Mouse (Mus musculus): ENCODE measurements at regions not wholly inside any gene's neighbourhood (a gene's known extent, or its start where the extent isn't known, plus 50 kb on each side); places are given as distances from the start of the nearest gene placed in this dataset.
A peak's percentile ranks its signal among the peaks of the same experiment; 100 is the strongest.

DNA sequence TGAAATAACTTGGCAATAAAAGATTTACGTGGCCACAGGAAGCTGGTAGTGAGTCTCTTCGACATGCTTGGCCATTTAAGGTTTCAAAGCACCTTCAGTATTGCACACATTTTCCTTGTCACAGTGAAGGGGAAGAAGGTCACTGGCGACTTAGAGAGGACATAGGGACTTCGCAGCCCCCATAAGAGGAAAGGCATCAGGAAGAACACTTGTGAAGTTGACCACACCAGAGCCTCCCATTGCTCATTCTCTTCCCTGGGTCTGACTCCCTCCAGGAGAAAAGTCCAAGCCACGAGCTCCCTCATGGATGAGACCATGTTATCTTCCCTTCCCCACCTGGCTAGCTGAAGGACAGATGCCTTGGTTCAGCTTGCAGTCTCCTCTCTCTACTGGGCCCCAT, 77.4 kb upstream of the Synm start:
- Histone ChIP-seq H3K4me3 (no peak overlapping the region), H3K36me3 (no peaks in the 10 kb centered on the region), H3K9ac (no peak overlapping the region), H3K27ac (no peak overlapping the region), H3K9me3 (peaks cover 9% of the 10 kb centered on the region; the same call in 1 of the 2 replicates), H3K4me2 (replicated peaks) (no peak overlapping the region), H3K4me1 (peaks cover 20% of the 10 kb centered on the region), H3K27me3 (no peaks in the 10 kb centered on the region)
- 87% methylated on average over 5 of the region's 5 CpGs for WGBS
- ATAC-seq (ENCODE audit: insufficient number of reproducible peaks, insufficient read depth, low FRiP score, low TSS enrichment) = no peak

DNA sequence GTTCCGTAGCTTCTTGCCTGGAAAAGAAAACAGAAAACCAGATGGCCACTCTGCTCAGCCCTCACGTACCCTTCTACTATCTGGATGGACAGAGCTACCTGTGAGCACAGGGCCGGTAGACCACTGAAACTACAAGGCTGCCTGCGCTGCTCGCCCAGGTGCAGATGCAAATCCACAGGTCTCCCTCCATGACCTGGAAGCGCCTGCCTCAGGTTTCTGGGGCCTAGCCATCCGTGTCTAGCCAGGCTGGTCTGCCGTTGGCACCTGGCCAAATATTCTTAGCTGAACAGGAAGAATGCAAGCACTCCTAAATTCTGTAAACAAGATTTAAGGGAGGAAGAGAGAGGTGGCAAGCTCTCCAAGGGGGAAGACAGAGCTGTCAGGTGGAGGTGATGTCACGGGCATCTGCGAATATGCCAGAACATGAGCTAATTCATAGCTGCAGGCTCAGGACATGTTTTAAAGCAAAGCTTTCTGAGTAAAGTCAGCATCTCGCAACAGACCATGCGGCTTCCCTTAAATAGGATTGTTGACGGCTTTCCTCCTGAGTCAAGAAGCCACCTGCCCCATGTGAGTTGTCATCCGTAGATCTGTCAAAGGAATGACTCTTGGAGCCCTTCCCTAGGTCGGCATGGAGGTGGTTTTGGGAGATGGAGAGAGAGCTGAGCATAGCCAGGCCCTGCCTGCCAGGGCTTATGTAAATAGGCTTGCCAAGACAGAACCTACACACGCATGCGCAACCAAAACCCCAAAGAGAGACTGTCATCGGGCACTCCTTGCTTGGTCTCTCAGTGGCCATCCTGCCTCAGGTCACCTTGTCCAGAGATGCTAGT, 76.8 kb upstream of the Synm start:
- Histone ChIP-seq H3K4me2 (replicated peaks) (no peak overlapping the region), H3K9ac (no peak overlapping the region), H3K36me3 (no peaks in the 10 kb centered on the region), H3K4me3 (no peak overlapping the region), H3K27ac (0 out of 2 replicates have a peak overlapping the region, but pooled peaks have one; percentile 37), H3K9me3 (peaks cover 9% of the 10 kb centered on the region; the same call in 1 of the 2 replicates), H3K27me3 (no peaks in the 10 kb centered on the region), H3K4me1 (peaks cover 20% of the 10 kb centered on the region)
- WGBS = 76% methylated on average over 18 of the region's 18 CpGs
- ATAC-seq (ENCODE audit: insufficient number of reproducible peaks, insufficient read depth, low FRiP score, low TSS enrichment) = peak; percentile 28; the same call in 1 of the 2 replicates

DNA sequence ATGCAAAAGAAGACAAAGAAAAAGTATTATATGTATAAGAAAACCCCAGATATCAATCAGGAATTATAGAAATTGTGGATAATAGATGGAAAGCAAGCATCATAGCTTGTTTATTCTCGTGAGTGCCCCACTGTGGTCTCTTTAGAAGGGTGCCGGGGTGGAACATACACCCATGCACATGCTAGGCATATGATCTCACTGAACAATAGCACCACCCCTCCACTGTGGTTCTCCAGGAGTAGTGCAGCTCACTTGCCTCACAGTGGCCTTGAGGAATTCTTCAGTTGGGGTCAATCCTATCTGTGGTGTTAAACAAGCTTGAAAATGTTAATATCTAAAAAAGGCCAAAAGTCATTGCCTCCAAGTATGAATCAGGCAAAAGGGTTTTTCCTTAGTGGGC, 72.2 kb upstream of the Synm start:
- 85% methylated on average over 2 of the region's 2 CpGs for WGBS
- no peak for ATAC-seq (ENCODE audit: insufficient number of reproducible peaks, insufficient read depth, low FRiP score, low TSS enrichment)
- peaks cover 9% of the 10 kb centered on the region; the same call in 1 of the 2 replicates for H3K9me3 ChIP-seq

DNA sequence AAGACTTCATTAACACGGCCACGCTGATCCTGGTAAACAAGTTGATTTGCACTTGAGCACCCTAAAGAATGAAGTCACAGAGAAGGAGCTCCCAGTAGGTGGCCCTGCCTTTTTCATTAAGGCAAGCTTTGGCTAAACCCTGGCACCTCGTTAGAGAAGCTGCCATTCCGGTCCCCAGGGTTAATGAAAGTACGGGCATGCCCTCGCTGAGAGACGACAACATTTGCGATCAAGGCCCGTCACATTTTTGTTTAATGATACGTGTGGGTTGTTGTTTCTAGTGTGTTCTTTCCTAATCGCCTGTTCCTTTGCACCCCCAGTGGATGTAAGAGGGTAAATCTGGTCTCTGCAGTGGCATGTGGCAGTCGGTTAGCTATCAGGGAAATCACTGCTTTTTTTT, 67.8 kb upstream of the Synm start:
- no peaks in the 10 kb centered on the region for H3K36me3 ChIP-seq
- no peak overlapping the region; the same call in 1 of the 2 replicates for H3K27ac ChIP-seq
- H3K27me3 ChIP-seq = no peaks in the 10 kb centered on the region
- H3K9me3 ChIP-seq = no peaks in the 10 kb centered on the region; the same call in 1 of the 2 replicates
- peaks cover 23% of the 10 kb centered on the region; the same call in 1 of the 2 replicates for H3K4me1 ChIP-seq
- WGBS = 54% methylated on average over 12 of the region's 12 CpGs
- H3K9ac ChIP-seq = no peak overlapping the region
- no peak overlapping the region for H3K4me2 ChIP-seq (replicated peaks)
- H3K4me3 ChIP-seq = no peak overlapping the region
- ATAC-seq (ENCODE audit: insufficient number of reproducible peaks, insufficient read depth, low FRiP score, low TSS enrichment) = no peak

More for the DNA sequence above, 72.2 kb upstream of the Synm start:
- Histone ChIP-seq H3K27me3 (no peaks in the 10 kb centered on the region), H3K27ac (no peak overlapping the region), H3K4me2 (replicated peaks) (no peak overlapping the region), H3K4me1 (peaks cover 21% of the 10 kb centered on the region), H3K9ac (no peak overlapping the region), H3K36me3 (no peaks in the 10 kb centered on the region), H3K4me3 (no peak overlapping the region)

DNA sequence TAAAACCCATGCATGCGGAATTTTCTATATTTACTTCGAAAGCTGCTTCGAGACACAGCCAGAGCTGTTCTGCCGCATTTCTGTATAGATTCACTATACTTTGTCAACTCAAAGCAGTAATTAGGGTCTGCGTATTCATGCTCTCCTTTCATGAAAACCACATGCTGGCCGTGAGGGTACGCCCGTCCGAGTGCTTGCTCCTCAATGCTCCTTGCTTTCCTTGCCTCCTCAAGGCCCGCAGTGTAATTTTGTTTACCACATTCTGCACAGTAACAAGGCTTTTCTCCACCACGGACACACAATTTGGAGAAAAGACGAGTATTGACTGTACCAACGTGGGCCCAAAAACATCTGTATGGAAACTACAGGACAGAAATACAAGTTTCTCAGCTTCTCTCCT, 67.4 kb upstream of the Synm start:
- Histone ChIP-seq H3K9ac (no peak overlapping the region), H3K4me2 (replicated peaks) (no peak overlapping the region), H3K36me3 (no peaks in the 10 kb centered on the region), H3K4me1 (peaks cover 23% of the 10 kb centered on the region; the same call in 1 of the 2 replicates), H3K27ac (peak overlapping the region; percentile 63; the same call in 1 of the 2 replicates), H3K4me3 (no peak overlapping the region), H3K9me3 (no peaks in the 10 kb centered on the region), H3K27me3 (no peaks in the 10 kb centered on the region)
- WGBS = 51% methylated on average over 13 of the region's 13 CpGs
- ATAC-seq (ENCODE audit: insufficient number of reproducible peaks, insufficient read depth, low FRiP score, low TSS enrichment) = no peak

DNA sequence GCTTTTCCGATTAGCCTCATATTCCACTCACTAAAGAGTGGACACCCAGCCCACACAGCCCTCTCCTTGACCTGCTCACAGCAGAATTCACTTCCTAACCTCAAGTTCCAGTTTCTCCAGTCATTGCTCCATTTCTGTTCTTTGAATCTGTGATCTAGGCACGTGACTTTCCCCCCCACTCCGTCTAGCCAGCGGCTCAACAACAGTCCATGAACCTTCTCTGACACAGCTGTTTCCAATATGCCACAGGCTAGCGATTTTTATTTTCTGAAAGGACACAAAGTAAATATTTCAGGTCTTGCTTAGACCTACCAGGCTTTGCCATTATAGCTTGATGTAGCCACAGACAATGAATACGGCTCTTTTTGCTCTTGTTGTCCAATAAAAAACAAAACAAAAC, 66.8 kb upstream of the Synm start:
- 44% methylated on average over 6 of the region's 6 CpGs for WGBS
- no peaks in the 10 kb centered on the region for H3K9me3 ChIP-seq
- H3K4me3 ChIP-seq = no peak overlapping the region
- 0 out of 2 replicates have a peak, but pooled peaks have one; percentile 28 for ATAC-seq (ENCODE audit: insufficient number of reproducible peaks, insufficient read depth, low FRiP score, low TSS enrichment)
- H3K4me2 ChIP-seq (replicated peaks) = no peak overlapping the region
- no peak overlapping the region for H3K9ac ChIP-seq
- peak overlapping the region; percentile 63 for H3K27ac ChIP-seq
- H3K27me3 ChIP-seq = no peaks in the 10 kb centered on the region
- H3K4me1 ChIP-seq = peaks cover 23% of the 10 kb centered on the region; the same call in 1 of the 2 replicates
- H3K36me3 ChIP-seq = no peaks in the 10 kb centered on the region

DNA sequence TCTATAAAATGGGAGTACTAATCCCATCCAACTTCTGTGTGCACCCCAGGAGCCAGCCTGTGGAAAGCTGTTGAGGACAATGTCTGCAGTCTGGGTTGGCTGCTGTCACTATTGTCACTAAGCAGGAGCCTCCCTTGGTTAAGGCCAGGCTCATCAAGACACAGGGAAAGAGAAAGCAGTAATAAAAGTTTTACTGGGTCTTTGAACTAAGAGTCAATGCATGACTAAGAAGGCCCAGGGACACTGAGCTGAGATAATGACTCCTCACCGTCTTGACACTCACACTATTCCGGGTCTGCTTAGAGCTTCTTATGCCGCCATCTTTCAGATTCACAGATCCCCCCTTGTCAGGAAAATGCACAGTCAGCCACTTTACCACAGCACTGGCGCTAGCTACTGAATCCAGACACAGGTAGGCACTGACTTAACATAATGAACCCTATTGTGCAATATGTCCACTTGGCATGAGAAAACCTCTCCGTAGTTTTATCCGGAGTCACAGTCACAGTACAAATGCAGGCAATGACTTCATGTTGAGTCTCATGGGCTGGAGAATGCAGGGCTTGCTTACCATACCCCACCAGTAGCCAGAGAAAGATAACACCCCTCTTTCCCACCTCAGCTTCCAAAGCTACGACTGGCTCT, 66.2 kb upstream of the Synm start:
- H3K27ac ChIP-seq = peak overlapping the region; percentile 63
- no peak overlapping the region for H3K9ac ChIP-seq
- no peak for ATAC-seq (ENCODE audit: insufficient number of reproducible peaks, insufficient read depth, low FRiP score, low TSS enrichment)
- 76% methylated on average over 7 of the region's 7 CpGs for WGBS
- H3K4me2 ChIP-seq (replicated peaks) = no peak overlapping the region
- H3K36me3 ChIP-seq = no peaks in the 10 kb centered on the region
- peaks cover 23% of the 10 kb centered on the region; the same call in 1 of the 2 replicates for H3K4me1 ChIP-seq
- no peak overlapping the region for H3K4me3 ChIP-seq
- H3K9me3 ChIP-seq = no peaks in the 10 kb centered on the region
- no peaks in the 10 kb centered on the region for H3K27me3 ChIP-seq

DNA sequence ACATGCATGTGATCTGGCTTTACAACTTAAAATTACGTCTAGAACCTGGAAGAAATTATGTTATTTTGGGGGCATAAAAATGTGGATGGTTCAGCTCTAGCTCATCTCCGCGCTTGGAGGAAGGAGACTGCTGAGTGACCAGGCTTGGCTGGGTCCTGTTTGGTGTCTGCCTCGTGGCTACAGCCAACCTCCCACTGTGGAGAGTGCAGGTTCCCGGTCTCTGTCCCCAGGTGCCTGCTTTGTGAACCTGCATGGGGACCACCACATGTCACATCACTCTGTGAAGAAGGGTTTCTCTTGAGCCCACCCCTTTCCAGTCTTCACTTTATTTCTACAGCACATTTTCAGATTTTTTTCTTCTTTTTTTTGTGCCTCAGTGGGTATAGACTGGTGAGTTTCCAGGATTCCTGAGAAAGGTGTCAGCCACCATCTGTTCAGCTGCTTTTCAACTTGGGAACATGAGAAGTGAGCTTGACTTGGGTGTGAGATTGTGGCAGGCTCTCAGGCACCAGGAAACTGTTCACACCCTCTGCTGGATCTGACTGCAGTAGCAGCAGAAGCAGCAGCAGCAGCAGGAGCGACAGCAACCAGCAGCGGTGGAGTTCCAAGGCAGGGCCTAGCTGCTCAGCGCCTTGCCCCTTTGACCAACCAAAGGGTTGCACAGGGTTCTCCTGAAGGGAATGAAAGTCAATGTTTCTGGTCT, 64.6 kb upstream of the Synm start:
- Histone ChIP-seq H3K27ac (no peak overlapping the region), H3K9ac (no peak overlapping the region)
- WGBS = 51% methylated on average over 8 of the region's 8 CpGs

DNA sequence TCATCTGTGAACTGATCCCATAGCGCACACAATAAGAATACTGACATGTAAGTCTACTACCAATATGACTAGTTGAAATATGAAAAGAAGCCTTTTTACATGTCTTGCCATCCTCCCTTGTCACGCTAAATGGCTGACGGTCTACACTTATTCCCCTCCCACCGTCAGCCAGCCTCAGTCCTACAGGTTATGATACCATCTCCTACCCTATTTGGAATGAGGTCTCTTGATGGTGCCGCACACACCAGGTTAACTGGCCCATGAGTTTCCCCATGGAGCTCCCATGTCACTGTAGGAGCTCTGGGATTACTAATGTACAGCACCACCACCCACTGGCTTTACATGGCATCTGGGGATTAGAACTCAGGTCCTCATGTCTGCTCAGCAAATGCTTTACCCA, 60.0 kb upstream of the Synm start:
- Histone ChIP-seq H3K9me3 (no peaks in the 10 kb centered on the region), H3K4me1 (0 out of 2 replicates have a peak, but pooled peaks cover 3% of the 10 kb centered on the region), H3K9ac (no peak overlapping the region), H3K27ac (no peak overlapping the region), H3K4me3 (no peak overlapping the region), H3K36me3 (no peaks in the 10 kb centered on the region), H3K27me3 (no peaks in the 10 kb centered on the region), H3K4me2 (replicated peaks) (no peak overlapping the region)
- ATAC-seq (ENCODE audit: insufficient number of reproducible peaks, insufficient read depth, low FRiP score, low TSS enrichment) = no peak
- 95% methylated on average over 5 of the region's 5 CpGs for WGBS

More for the DNA sequence above, 64.6 kb upstream of the Synm start:
- Histone ChIP-seq H3K9me3 (no peaks in the 10 kb centered on the region), H3K36me3 (no peaks in the 10 kb centered on the region), H3K27me3 (no peaks in the 10 kb centered on the region), H3K4me1 (peaks cover 23% of the 10 kb centered on the region; the same call in 1 of the 2 replicates), H3K4me2 (replicated peaks) (no peak overlapping the region), H3K4me3 (no peak overlapping the region)
- no peak for ATAC-seq (ENCODE audit: insufficient number of reproducible peaks, insufficient read depth, low FRiP score, low TSS enrichment)

DNA sequence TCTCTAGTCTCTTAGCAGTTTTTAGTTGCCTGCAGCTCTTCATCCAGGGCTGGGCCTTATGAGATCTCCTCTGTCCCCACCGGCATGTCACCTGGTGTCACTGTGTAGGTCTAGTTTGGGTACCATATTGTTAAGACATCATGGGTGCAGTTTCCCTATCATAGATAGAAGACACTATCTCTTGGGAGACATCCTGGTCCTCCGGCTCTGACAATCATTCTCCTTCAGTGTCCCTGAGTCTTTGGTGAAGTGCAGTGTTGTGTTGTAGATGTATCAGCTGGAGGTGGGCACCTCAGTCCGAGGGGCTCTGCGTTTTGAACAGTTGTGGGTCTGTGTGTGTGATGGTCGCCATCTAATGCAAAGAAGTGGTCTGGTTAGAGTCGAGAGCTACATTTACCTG, 58.0 kb upstream of the Synm start:
- H3K4me1 ChIP-seq = 0 out of 2 replicates have a peak, but pooled peaks cover 3% of the 10 kb centered on the region
- 92% methylated on average over 6 of the region's 6 CpGs for WGBS

DNA sequence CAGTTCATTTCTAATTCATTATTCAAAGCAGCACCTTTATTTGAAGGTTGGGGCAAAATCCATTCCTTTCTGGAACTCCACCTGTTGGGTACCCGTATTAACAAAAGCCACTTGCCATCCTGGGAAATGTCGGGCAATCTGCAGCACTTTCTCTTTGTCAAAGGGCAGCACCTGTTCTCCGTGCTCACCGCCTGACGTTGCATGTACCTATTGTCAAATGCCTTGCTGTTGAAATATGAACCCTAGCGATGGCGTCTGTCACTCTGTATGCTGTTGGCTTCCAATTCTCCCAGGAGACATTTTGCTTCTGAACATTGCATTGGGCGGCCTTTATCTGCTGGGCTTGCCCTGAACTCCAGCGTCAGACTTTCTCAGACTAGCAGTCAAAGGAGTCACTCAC, 55.3 kb upstream of the Synm start:
- no peak for ATAC-seq (ENCODE audit: insufficient number of reproducible peaks, insufficient read depth, low FRiP score, low TSS enrichment)
- H3K4me2 ChIP-seq (replicated peaks) = no peak overlapping the region
- H3K9ac ChIP-seq = no peak overlapping the region
- H3K9me3 ChIP-seq = no peaks in the 10 kb centered on the region
- WGBS = 64% methylated on average over 9 of the region's 9 CpGs
- no peaks in the 10 kb centered on the region for H3K27me3 ChIP-seq
- H3K4me3 ChIP-seq = no peak overlapping the region
- H3K36me3 ChIP-seq = no peaks in the 10 kb centered on the region
- 0 out of 2 replicates have a peak, but pooled peaks cover 3% of the 10 kb centered on the region for H3K4me1 ChIP-seq
- H3K27ac ChIP-seq = no peak overlapping the region

More for the DNA sequence above, 58.0 kb upstream of the Synm start:
- no peak for ATAC-seq (ENCODE audit: insufficient number of reproducible peaks, insufficient read depth, low FRiP score, low TSS enrichment)
- no peaks in the 10 kb centered on the region for H3K27me3 ChIP-seq
- no peak overlapping the region for H3K4me2 ChIP-seq (replicated peaks)
- no peak overlapping the region for H3K27ac ChIP-seq
- H3K36me3 ChIP-seq = no peaks in the 10 kb centered on the region
- no peak overlapping the region for H3K4me3 ChIP-seq
- H3K9ac ChIP-seq = no peak overlapping the region
- no peaks in the 10 kb centered on the region for H3K9me3 ChIP-seq

Measured in embryonic facial prominence, embryonic 12.5 days (tissue).